Mouse (Mus musculus) embryonic facial prominence, embryonic 11.5 days (tissue): ENCODE measurements around the gene Gper1. TPM values are rescaled to one million over a fixed set of nuclear protein-coding genes. Genes with fewer than 3 reads are reported as not detected.
A peak's percentile ranks its signal among the peaks of the same experiment; 100 is the strongest.

Experiments used
- ATAC-seq: fragments of 200-750 bp; cut with Nextera tagmentation; replicated peaks from 2 replicates; pipeline ENCODE4 v1.8.0; 2017; ENCODE audit warnings: low read depth; ENCODE audit not compliant: insufficient number of reproducible peaks, low FRiP score, low TSS enrichment
- DNase-seq: peaks from one replicate; pipeline ENCODE4 v3.0.0-alpha.2; 2015; ENCODE audit warnings: low spot score
- H3K27ac ChIP-seq: fragments of 300-500 bp; sonication (generic); replicated peaks from 2 replicates; pipeline ENCODE4 v1.5.1; 2014; ENCODE audit warnings: mild to moderate bottlenecking, low read depth, low read length, control low read depth
- H3K27me3 ChIP-seq: fragments of 300-500 bp; sonication (generic); 2 replicates; pipeline ENCODE4 v1.6.1; 2014; ENCODE audit warnings: mild to moderate bottlenecking, low read length, moderate library complexity, mixed read lengths; ENCODE audit not compliant: control insufficient read depth, insufficient read depth
- H3K36me3 ChIP-seq: fragments of 300-500 bp; sonication (generic); replicated peaks from 2 replicates; pipeline ENCODE4 v1.6.1; 2014; ENCODE audit warnings: low read depth, mild to moderate bottlenecking, low read length, moderate library complexity, mixed read lengths; ENCODE audit not compliant: control insufficient read depth, insufficient read depth
- H3K4me1 ChIP-seq: fragments of 300-500 bp; sonication (generic); 2 replicates; pipeline ENCODE4 v1.6.1; 2014; ENCODE audit warnings: low read length, mixed read lengths; ENCODE audit not compliant: control insufficient read depth, insufficient read depth
- H3K4me2 ChIP-seq: fragments of 300-500 bp; sonication (generic); 2 replicates; pipeline ENCODE4 v1.6.1; 2014; ENCODE audit warnings: low read depth, mild to moderate bottlenecking, control low read depth, low read length, moderate library complexity
- H3K4me3 ChIP-seq: fragments of 300-500 bp; sonication (generic); 2 replicates; pipeline ENCODE4 v1.5.1; 2014; ENCODE audit warnings: low read depth, low read length, control low read depth
- H3K9ac ChIP-seq: fragments of 300-500 bp; sonication (generic); replicated peaks from 2 replicates; pipeline ENCODE4 v1.6.1; 2014; ENCODE audit warnings: mild to moderate bottlenecking, control low read depth, low read length
- H3K9me3 ChIP-seq: fragments of 300-500 bp; sonication (generic); replicated peaks from 2 replicates; pipeline ENCODE4 v1.6.1; 2016; ENCODE audit warnings: mild to moderate bottlenecking, low read length, inconsistent platforms, mixed read lengths; ENCODE audit not compliant: control insufficient read depth
- WGBS: fragments of 180-500 bp; shearing (Covaris S2); extraction: QIAGEN DNeasy Blood & Tissue Kit; methylation state at CpG from one replicate; pipeline ENCODE4 v1.1.7; 2014; 5-methylcytosine and 5-hydroxymethylcytosine counted together
- polyA plus RNA-seq: library from polyadenylated mRNA; unstranded; fragments of >200 nt; fragmentation: Nextera tagmentation; extraction: Ambion mirVana; gene quantifications from 2 replicates; pipeline ENCODE4 v1.2.1, GENCODE M21; 2014

The Gper1 gene
- polyA plus RNA-seq, 1 experiment from 2014 or later = 0.42 TPM

GRCm38 (mm10) chr5:139427001-139427400 is 4.0 kb downstream of the Gper1 start:
- Histone ChIP-seq H3K36me3 (no peaks in the 10 kb centered on the region), H3K27me3 (no peaks in the 10 kb centered on the region), H3K9ac (no peak overlapping the region), H3K27ac (no peak overlapping the region), H3K4me2 (no peak overlapping the region), H3K9me3 (no peaks in the 10 kb centered on the region), H3K4me1 (no peaks in the 10 kb centered on the region; the same call in 1 of the 2 replicates), H3K4me3 (no peak overlapping the region)
- WGBS = 88% methylated on average over 9 of the region's 9 CpGs
- DNase-seq (no peak), ATAC-seq (no peak)

GRCm38 (mm10) chr5:139427989-139428388 is 5.0 kb downstream of the Gper1 start:
- 84% methylated on average over 9 of the region's 9 CpGs for WGBS
- H3K27me3 ChIP-seq = no peaks in the 10 kb centered on the region
- no peaks in the 10 kb centered on the region for H3K36me3 ChIP-seq
- no peak overlapping the region for H3K27ac ChIP-seq
- H3K9ac ChIP-seq = no peak overlapping the region
- no peaks in the 10 kb centered on the region for H3K9me3 ChIP-seq
- ATAC-seq (no peak), DNase-seq (no peak)
- H3K4me2 ChIP-seq = no peak overlapping the region
- no peak overlapping the region for H3K4me3 ChIP-seq
- H3K4me1 ChIP-seq = no peaks in the 10 kb centered on the region; the same call in 1 of the 2 replicates

GRCm38 (mm10) chr5:139429818-139430341 is 6.9 kb downstream of the Gper1 start:
- no peak overlapping the region for H3K9ac ChIP-seq
- no peak overlapping the region for H3K4me2 ChIP-seq
- WGBS = 57% methylated on average over 12 of the region's 12 CpGs
- H3K9me3 ChIP-seq = no peaks in the 10 kb centered on the region
- no peak for ATAC-seq
- H3K27ac ChIP-seq = no peak overlapping the region
- no peaks in the 10 kb centered on the region for H3K27me3 ChIP-seq
- no peak overlapping the region for H3K4me3 ChIP-seq
- peak; percentile 14 for DNase-seq
- no peaks in the 10 kb centered on the region for H3K4me1 ChIP-seq
- no peaks in the 10 kb centered on the region for H3K36me3 ChIP-seq

GRCm38 (mm10) chr5:139432333-139432732 is 9.4 kb downstream of the Gper1 start:
- no peaks in the 10 kb centered on the region for H3K4me1 ChIP-seq
- H3K27ac ChIP-seq = no peak overlapping the region
- H3K9ac ChIP-seq = no peak overlapping the region
- 55% methylated on average over 6 of the region's 6 CpGs for WGBS
- no peaks in the 10 kb centered on the region for H3K36me3 ChIP-seq
- no peaks in the 10 kb centered on the region for H3K9me3 ChIP-seq
- DNase-seq (no peak), ATAC-seq (no peak)
- H3K4me3 ChIP-seq = no peak overlapping the region
- H3K4me2 ChIP-seq = no peak overlapping the region
- no peaks in the 10 kb centered on the region for H3K27me3 ChIP-seq

GRCm38 (mm10) chr5:139432747-139433508 is 10.0 kb downstream of the Gper1 start:
- Histone ChIP-seq H3K4me1 (no peaks in the 10 kb centered on the region), H3K9ac (no peak overlapping the region), H3K4me2 (no peak overlapping the region), H3K27me3 (no peaks in the 10 kb centered on the region), H3K9me3 (no peaks in the 10 kb centered on the region), H3K4me3 (no peak overlapping the region), H3K36me3 (no peaks in the 10 kb centered on the region), H3K27ac (no peak overlapping the region)
- WGBS = 56% methylated on average over 7 of the region's 7 CpGs
- ATAC-seq (no peak), DNase-seq (no peak)

- DNase-seq (no peak), ATAC-seq (no peak)
- no peak overlapping the region for H3K9ac ChIP-seq
- H3K4me2 ChIP-seq = no peak overlapping the region
- no peaks in the 10 kb centered on the region for H3K9me3 ChIP-seq
- WGBS = 83% methylated on average over 9 of the region's 9 CpGs
- no peaks in the 10 kb centered on the region for H3K27me3 ChIP-seq
- H3K36me3 ChIP-seq = no peaks in the 10 kb centered on the region
- H3K27ac ChIP-seq = no peak overlapping the region
- H3K4me1 ChIP-seq = no peaks in the 10 kb centered on the region
- no peak overlapping the region for H3K4me3 ChIP-seq
Measured at GRCm38 (mm10) chr5:139433842-139434568, 11.1 kb downstream of the Gper1 start.

- H3K27ac ChIP-seq = no peak overlapping the region
- H3K4me1 ChIP-seq = no peaks in the 10 kb centered on the region
- H3K9me3 ChIP-seq = no peaks in the 10 kb centered on the region
- ATAC-seq (no peak), DNase-seq (peak; percentile 20)
- no peak overlapping the region for H3K4me3 ChIP-seq
- no peaks in the 10 kb centered on the region for H3K27me3 ChIP-seq
- H3K4me2 ChIP-seq = no peak overlapping the region
- 61% methylated on average over 8 of the region's 8 CpGs for WGBS
- no peak overlapping the region for H3K9ac ChIP-seq
- no peaks in the 10 kb centered on the region for H3K36me3 ChIP-seq
Measured at GRCm38 (mm10) chr5:139434940-139435339, 12.0 kb downstream of the Gper1 start.

GRCm38 (mm10) chr5:139437769-139438168 is 14.8 kb downstream of the Gper1 start:
- Histone ChIP-seq H3K4me2 (no peak overlapping the region), H3K27ac (no peak overlapping the region), H3K36me3 (no peaks in the 10 kb centered on the region), H3K9me3 (no peaks in the 10 kb centered on the region), H3K9ac (no peak overlapping the region), H3K4me3 (no peak overlapping the region), H3K4me1 (no peaks in the 10 kb centered on the region), H3K27me3 (no peaks in the 10 kb centered on the region)
- ATAC-seq = no peak
- no peak for DNase-seq
- 95% methylated on average over 4 of the region's 4 CpGs for WGBS
